Mouse (Mus musculus): ENCODE measurements at regions not wholly inside any gene's neighbourhood (a gene's known extent, or its start where the extent isn't known, plus 50 kb on each side); places are given as distances from the start of the nearest gene placed in this dataset.
A peak's percentile ranks its signal among the peaks of the same experiment; 100 is the strongest.

GRCm38 (mm10) chr3:157710790-157711381, 144.2 kb downstream of the Ptger3 start:
- DNase-seq (ENCODE audit: low read depth): no peak

GRCm38 (mm10) chr3:157699961-157700360, 133.3 kb downstream of the Ptger3 start:
- DNase-seq (ENCODE audit: low read depth): no peak

DNA sequence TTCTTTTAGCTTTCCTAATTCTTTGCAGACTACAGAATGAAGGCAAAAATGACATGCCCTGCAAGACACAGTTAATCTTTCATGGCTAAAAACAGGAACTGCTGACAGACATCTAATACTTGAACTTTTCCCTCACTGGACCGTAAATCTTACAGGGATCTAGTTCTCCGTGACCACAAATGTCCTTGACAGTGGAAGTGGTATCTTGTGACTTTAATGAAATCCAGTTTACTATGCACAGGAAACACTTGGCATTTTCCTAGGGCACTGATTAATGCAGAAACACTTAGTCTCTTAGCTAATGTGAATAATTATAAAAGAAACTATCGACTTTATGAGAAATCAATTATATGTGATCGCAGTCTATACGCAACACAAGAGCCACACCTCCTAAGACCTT, 131.8 kb downstream of the Ptger3 start:
- DNase-seq (ENCODE audit: low read depth): peak; percentile 17

- no peak for DNase-seq (ENCODE audit: low read depth)
Measured at GRCm38 (mm10) chr3:157695128-157696075, 128.7 kb downstream of the Ptger3 start.

All from 416B (cell line).